Mouse (Mus musculus) retina, postnatal 7 days (tissue): ENCODE measurements around the gene 4932429P05Rik.

Source experiments
- DNase-seq: peaks from one replicate; pipeline ENCODE4 v3.0.0-alpha.2; 2012; ENCODE audit warnings: low read depth, low spot score

4932429P05Rik gene

GRCm38 (mm10) chrX:89751968-89752367, at the start of gene 4932429P05Rik:
Gene 4932429P05Rik (plus strand): TSS chrX:89752268.
- DNase-seq, result no peak
